Mouse (Mus musculus) myocyte (in vitro differentiated cells): ENCODE results near the gene Smug1. TPM values are rescaled to one million over a fixed set of nuclear protein-coding genes. Genes with fewer than 3 reads are reported as not detected.

Experiments
- H3K27me3 ChIP-seq: one replicate; pipeline ENCODE4 v1.6.1; 2011; ENCODE audit not compliant: control insufficient read depth, insufficient read depth, insufficient read length
- H3K36me3 ChIP-seq: one replicate; pipeline ENCODE4 v1.6.1; 2011; ENCODE audit not compliant: control insufficient read depth, insufficient read depth
- H3K4me2 ChIP-seq: one replicate; pipeline ENCODE4 v1.6.1; 2011; ENCODE audit warnings: low read depth, control low read depth
- H3K4me3 ChIP-seq: one replicate; pipeline ENCODE4 v1.5.1; 2011; ENCODE audit warnings: mild to moderate bottlenecking, control low read depth, moderate library complexity
- H3K79me2 ChIP-seq: one replicate; pipeline ENCODE4 v1.6.1; 2011; ENCODE audit not compliant: control insufficient read depth, insufficient read depth
- H3ac ChIP-seq: one replicate; pipeline ENCODE4 v1.6.1; 2011; ENCODE audit not compliant: control insufficient read depth, insufficient read length
- CEBPB ChIP-seq: IDR thresholded peaks from 2 replicates; pipeline ENCODE4 v1.6.1; 2011; ENCODE audit warnings: mild to moderate bottlenecking, moderate library complexity; ENCODE audit not compliant: poor library complexity, insufficient read depth, severe bottlenecking
- E2F4 ChIP-seq: IDR thresholded peaks from one replicate; pipeline ENCODE4 v1.6.1; 2011; ENCODE audit warnings: mild to moderate bottlenecking, control low read depth, moderate library complexity; ENCODE audit not compliant: insufficient read depth
- MAX ChIP-seq: IDR thresholded peaks from one replicate; pipeline ENCODE4 v1.6.1; 2011; ENCODE audit warnings: low read depth, mild to moderate bottlenecking, control low read depth
- MYOD1 ChIP-seq, 3 experiments: IDR thresholded peaks; one replicate each; pipeline ENCODE4 v1.6.1; 2011; ENCODE audit warnings: control low read depth in 2 of 3, low read depth in 2 of 3, mild to moderate bottlenecking in 2 of 3, moderate library complexity in 1 of 3; ENCODE audit not compliant: insufficient read length in 2 of 3, control insufficient read depth in 1 of 3
- MYOG ChIP-seq, 3 experiments: IDR thresholded peaks; one replicate each; pipeline ENCODE4 v1.6.1; 2011; ENCODE audit warnings: control low read depth in 2 of 3, low read depth in 2 of 3, mild to moderate bottlenecking in 2 of 3; ENCODE audit not compliant: insufficient read length in 2 of 3, control insufficient read depth in 1 of 3, insufficient read depth in 1 of 3
- POLR2A ChIP-seq: IDR thresholded peaks from one replicate; pipeline ENCODE4 v1.6.1; 2011; ENCODE audit warnings: low read depth, mild to moderate bottlenecking, control low read depth, moderate library complexity; ENCODE audit not compliant: insufficient read length
- POLR2AphosphoS2 ChIP-seq: IDR thresholded peaks from one replicate; pipeline ENCODE4 v1.6.1; 2011; ENCODE audit warnings: low read depth, control low read depth; ENCODE audit not compliant: insufficient read length
- REST ChIP-seq: IDR thresholded peaks from one replicate; pipeline ENCODE4 v1.6.1; 2011; ENCODE audit warnings: mild to moderate bottlenecking, control low read depth, moderate library complexity; ENCODE audit not compliant: insufficient read depth, insufficient read length
- SRF ChIP-seq: IDR thresholded peaks from one replicate; pipeline ENCODE4 v1.6.1; 2011; ENCODE audit warnings: low read depth; ENCODE audit not compliant: control insufficient read depth, insufficient read length
- TCF12 ChIP-seq: IDR thresholded peaks from one replicate; pipeline ENCODE4 v1.6.1; 2011; ENCODE audit warnings: mild to moderate bottlenecking, control low read depth; ENCODE audit not compliant: poor library complexity, insufficient read depth, severe bottlenecking
- TCF3 ChIP-seq: IDR thresholded peaks from one replicate; pipeline ENCODE4 v1.6.1; 2011; ENCODE audit warnings: low read depth, control low read depth; ENCODE audit not compliant: insufficient read length
- USF1 ChIP-seq: IDR thresholded peaks from one replicate; pipeline ENCODE4 v1.6.1; 2011; ENCODE audit warnings: low read depth, mild to moderate bottlenecking, control low read depth, moderate library complexity
- polyA plus RNA-seq: library from polyadenylated mRNA; unstranded; fragments of >200 nt; fragmentation: generic; extraction: Trizol; gene quantifications from one replicate; pipeline ENCODE4 v1.2.1, GENCODE M21; 2012; ENCODE audit warnings: missing spikeins

Smug1 gene
- polyA plus RNA-seq, 1 experiment = 18.6 TPM

GRCm38 (mm10) chr15:103190531-103191462, 23.9 kb upstream of the Smug1 start:
- no peak overlapping the region for H3ac ChIP-seq
- no peak overlapping the region for H3K4me3 ChIP-seq
- H3K27me3 ChIP-seq = no peaks in the 10 kb centered on the region
- H3K79me2 ChIP-seq = no peaks in the 10 kb centered on the region
- no peak overlapping the region for H3K4me2 ChIP-seq
- TF ChIP-seq USF1 = no peak
- no peak for TF ChIP-seq MAX
- TF ChIP-seq POLR2A = no peak
- no peak for TF ChIP-seq REST
- no peak for TF ChIP-seq MYOG (IDR thresholded peaks at IDR 0.05; ENCODE audit: control insufficient read depth in 1 of 3, insufficient read depth in 1 of 3, insufficient read length in 2 of 3, low read depth in 2 of 3)
- no peak for TF ChIP-seq MYOD1 (IDR thresholded peaks at IDR 0.05; ENCODE audit: control insufficient read depth in 1 of 3, insufficient read length in 2 of 3, low read depth in 2 of 3)
- no peak for TF ChIP-seq TCF3
- no peak for TF ChIP-seq TCF12
- TF ChIP-seq POLR2AphosphoS2 = no peak
- TF ChIP-seq SRF = no peak
- TF ChIP-seq CEBPB = no peak
- TF ChIP-seq E2F4 = no peak
- peaks cover 53% of the 10 kb centered on the region for H3K36me3 ChIP-seq

- H3K79me2 ChIP-seq = no peaks in the 10 kb centered on the region
- H3ac ChIP-seq = no peak overlapping the region
- peaks cover 46% of the 10 kb centered on the region for H3K36me3 ChIP-seq
- H3K4me2 ChIP-seq = no peak overlapping the region
- TF ChIP-seq POLR2AphosphoS2 (peak; percentile 59), TCF3 (no peak)
- H3K27me3 ChIP-seq = no peaks in the 10 kb centered on the region
- H3K4me3 ChIP-seq = no peak overlapping the region
Observed at GRCm38 (mm10) chr15:103190083-103190482, 23.2 kb upstream of the Smug1 start.

GRCm38 (mm10) chr15:103187803-103188202, 20.9 kb upstream of the Smug1 start:
- Histone ChIP-seq H3K4me2 (no peak overlapping the region), H3ac (no peak overlapping the region), H3K79me2 (no peaks in the 10 kb centered on the region), H3K27me3 (no peaks in the 10 kb centered on the region), H3K36me3 (peaks cover 24% of the 10 kb centered on the region), H3K4me3 (no peak overlapping the region)
- TF ChIP-seq SRF (no peak), REST (no peak), POLR2AphosphoS2 (peak; percentile 46)

- Histone ChIP-seq H3ac (no peak overlapping the region), H3K27me3 (no peaks in the 10 kb centered on the region), H3K4me3 (no peak overlapping the region), H3K79me2 (no peaks in the 10 kb centered on the region), H3K36me3 (peaks cover 4% of the 10 kb centered on the region), H3K4me2 (no peak overlapping the region)
- TF ChIP-seq MYOD1 (IDR thresholded peaks at IDR 0.05; ENCODE audit: control insufficient read depth in 1 of 3, insufficient read length in 2 of 3, low read depth in 2 of 3) (peak; percentile 45 to 60 (median 53)), USF1 (no peak), MYOG (IDR thresholded peaks at IDR 0.05; ENCODE audit: control insufficient read depth in 1 of 3, insufficient read depth in 1 of 3, insufficient read length in 2 of 3, low read depth in 2 of 3) (peak in 2 of 3 experiments; percentile 27 to 47), E2F4 (no peak), POLR2AphosphoS2 (peak; percentile 73), TCF3 (no peak), MAX (no peak)
Observed at GRCm38 (mm10) chr15:103185462-103186198, 18.7 kb upstream of the Smug1 start.
